Mouse (Mus musculus) cerebellum, postnatal 4 days (tissue): ENCODE results near the gene Stpg3.

Experiments
- DNase-seq, 2 experiments: peaks; one replicate each; pipeline ENCODE4 v3.0.0; 2022; ENCODE audit warnings: low spot score in 2 of 2, mixed read lengths in 1 of 2

Gene Stpg3

DNA sequence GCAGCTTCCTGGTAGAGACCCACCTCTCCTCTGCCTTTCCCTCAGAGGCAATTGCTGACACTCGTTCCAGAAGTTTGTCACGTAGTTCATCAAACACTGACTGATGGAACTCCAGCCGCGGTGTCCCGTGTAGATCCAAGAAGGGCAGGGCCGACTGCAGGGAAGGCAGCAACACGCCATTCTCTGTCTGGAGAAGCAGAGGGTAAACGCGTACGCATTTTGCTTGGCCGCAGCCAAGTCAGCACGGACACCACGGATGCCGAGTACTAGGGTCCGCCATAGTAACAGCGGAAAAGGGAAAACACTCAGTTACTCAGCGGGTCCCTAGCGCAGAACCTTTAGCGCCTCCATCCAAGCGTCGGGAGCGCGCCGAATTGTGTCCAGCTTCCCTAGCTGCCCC is 3.8 kb downstream of the Stpg3 start:
- DNase-seq = no peak

DNA sequence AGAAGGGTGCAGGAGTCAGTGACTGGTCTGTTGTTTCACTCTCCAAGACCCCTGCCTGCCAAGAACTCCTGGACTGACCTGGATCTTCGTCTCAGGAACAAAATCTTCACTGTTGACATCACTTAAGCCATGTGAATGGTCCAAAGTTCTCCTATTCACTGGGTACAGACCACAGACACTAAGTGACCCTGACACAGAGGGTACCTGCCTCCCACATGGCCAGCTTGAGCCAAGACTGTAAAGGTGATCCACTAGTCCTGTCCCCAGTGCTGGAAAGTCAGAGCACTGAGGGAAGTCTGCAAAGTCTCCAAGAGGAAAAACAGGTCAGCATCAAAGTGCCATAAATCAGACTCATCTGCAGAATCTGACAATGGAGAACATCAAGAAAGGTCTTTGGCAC is 6.8 kb downstream of the Stpg3 start:
- no peak for DNase-seq

DNA sequence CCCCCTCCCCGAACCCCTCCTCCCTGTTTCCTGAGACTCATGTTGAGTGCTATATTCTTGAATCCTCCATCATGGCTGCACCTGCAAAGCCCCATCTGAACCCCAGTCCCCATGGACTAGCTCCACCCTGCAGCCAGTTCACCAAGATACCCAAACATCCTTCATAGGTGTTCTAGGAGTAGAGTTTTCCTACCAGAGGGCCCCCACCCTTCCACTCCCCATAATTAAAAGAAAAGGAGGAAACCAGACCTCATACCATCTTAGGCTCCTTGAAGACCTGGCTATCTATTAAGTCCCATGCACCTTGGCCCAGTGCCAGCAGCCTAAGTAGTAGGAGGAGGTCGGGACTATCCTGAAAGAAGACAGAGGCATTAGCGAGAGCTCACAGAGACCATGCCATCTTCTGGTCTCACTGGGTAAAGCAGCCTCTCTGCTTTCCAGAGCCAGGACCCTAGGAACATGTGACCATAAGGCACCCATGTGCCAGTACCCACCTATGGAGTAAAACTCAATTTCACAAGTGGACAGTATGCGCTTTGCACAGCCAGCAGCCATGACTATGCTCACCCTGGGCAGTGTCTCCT is 10.7 kb downstream of the Stpg3 start:
- DNase-seq = no peak

DNA sequence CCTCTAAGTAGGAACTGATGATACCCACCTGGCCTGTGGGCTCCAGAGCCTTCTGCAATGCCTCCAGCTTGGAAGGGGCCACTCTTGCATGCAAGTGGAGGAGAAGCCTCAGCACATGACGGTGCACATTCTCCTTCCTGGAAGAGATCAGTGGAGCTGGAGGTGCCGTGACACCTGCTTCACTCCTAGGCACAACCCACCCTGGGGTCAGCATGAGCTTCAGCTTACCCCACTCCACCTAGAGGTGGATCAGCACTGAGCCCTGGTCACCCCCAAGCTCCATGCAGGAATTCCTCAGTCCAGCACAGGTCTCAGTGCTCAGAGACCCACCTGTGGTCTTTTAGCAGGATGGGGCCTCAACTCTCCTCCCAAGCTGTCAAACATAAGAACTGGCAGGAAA is 13.8 kb downstream of the Stpg3 start:
- DNase-seq = no peak

DNA sequence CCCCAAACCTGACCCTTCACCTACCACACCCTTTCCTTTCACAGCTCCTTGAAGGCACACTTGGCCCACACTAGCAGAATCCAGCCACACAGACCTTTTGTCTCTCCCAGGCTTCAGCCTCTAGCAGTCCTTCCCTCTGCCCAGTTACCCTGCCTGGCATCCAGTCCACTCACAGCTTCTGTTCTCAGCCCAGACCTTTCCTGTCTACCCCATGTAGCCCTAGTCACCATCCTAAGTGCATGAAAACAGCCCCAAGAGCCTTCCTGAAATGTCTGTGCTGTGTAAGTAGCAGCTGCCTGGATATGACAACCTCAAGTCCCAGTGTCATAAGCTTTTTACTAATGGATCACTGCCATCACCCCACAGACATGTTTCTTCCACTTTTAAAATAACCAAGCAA is 16.5 kb downstream of the Stpg3 start:
- no peak for DNase-seq

- DNase-seq = no peak
Measured at GRCm38 (mm10) chr2:25197191-25197590, 17.2 kb downstream of the Stpg3 start.

GRCm38 (mm10) chr2:25196172-25196954 is 18.1 kb downstream of the Stpg3 start, which contains the start of gene Tor4a:
Gene Tor4a, minus strand, starts transcription at chr2:25196886.
- no peak for DNase-seq

DNA sequence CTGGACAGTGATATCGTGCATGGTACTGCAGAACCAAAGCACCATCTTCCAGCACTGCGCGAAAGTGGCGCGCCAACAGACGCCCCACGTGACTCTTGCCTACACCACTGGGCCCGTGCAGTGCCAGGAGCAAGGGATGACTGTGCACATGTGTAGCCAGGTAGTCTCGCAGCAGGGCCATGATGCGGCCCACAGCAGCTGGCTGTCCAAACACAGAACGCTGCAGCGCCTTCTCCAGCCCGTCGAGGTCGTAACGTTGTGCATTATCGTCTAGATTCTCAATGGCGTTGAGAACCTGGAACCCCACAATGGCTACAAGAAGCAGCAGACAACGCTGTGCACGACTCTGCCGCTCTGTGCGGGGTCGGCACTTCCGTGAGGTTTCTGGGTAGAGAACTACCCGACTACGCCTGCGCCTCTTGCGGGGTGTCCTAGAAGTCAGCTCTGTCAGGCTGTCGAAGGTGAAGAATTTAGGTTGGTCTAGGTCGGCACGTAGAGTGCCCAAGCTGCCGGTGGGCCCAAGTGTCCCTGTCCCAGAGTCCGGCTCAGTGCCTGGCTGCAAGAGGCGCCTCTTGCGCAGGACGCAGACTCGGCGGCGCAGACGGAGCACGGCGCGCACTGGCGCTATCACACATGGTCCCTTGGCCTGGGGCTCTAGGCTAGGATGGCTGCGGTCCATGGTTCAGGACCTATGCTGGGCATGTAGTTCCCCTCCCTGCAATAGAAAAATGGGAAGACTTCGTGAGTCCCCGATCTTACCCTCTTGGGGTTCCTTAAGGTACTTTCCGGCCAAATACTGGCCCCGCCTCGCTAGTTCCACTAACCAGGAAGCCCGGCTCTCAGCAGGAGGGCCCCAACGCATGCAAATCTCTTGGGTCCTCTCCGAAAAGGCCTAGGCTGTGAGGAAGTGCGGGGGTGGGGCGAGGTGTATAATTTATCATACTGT is 19.0 kb downstream of the Stpg3 start:
- DNase-seq = no peak

- DNase-seq = no peak
Measured at GRCm38 (mm10) chr2:25194486-25195171, 19.8 kb downstream of the Stpg3 start.

DNA sequence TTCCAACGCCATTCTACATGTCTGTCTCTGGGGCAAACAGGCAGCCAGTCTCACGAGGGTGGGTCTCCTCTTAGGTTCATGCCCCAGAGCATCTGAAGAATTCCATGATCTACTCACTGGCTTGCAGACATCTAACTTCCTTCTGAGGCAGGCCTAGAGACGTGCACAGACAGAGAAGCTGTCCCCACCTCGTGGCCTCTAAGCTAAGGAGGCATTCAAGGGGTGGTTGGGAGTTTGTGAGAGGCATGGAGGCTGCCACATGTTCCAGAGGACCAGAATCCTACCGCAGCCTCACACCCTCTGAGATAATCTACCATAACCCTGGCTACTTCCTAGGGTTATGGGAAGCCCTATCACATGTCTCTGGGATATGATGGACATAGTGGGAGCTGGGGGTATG is 20.4 kb downstream of the Stpg3 start:
- DNase-seq = no peak

DNA sequence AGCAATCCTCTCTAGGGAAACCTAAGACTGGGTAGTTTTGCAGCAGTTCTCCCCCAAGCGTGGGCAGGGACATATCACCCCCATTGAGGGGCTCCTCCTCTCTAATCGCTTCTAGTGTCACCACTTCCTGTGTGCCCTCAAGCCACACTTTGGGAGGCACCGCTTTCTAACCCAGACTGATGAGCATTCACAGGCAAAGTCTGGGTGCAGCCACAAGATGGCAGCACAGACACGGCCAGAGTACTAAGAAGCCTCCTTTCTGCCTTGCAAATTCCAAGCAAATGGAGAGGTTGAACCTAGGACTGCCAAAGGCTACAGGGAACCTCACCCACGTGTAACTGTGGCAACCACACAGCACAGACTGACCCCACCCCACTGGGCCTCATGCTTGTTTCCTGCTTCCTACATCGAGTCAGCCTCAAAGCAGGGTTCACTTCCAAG is 21.1 kb downstream of the Stpg3 start:
- DNase-seq = peak; percentile 70 to 83

GRCm38 (mm10) chr2:25187841-25188240 is 26.6 kb downstream of the Stpg3 start:
- DNase-seq = no peak

DNA sequence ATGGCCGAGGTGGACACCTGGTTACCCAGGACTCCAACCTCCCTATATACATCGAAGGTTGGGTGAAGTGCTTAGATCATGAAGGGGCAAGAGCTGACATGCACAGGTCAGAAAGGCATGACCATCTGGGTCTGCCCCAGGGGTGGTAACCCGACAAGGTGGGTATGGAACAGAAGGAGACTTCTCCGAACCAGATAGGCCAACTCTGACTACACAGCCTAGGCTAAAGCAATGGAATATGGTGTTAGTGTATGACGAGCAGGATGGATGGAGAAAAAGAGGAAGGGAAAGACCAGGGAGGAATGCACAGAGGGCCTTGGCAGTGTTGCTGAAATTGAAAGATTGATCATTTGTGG is 27.9 kb downstream of the Stpg3 start:
- no peak for DNase-seq

GRCm38 (mm10) chr2:25185625-25186574 is 28.5 kb downstream of the Stpg3 start:
- peak in 1 of 2 experiments; percentile 58 for DNase-seq

GRCm38 (mm10) chr2:25184496-25184895 is 29.9 kb downstream of the Stpg3 start:
- no peak for DNase-seq

DNA sequence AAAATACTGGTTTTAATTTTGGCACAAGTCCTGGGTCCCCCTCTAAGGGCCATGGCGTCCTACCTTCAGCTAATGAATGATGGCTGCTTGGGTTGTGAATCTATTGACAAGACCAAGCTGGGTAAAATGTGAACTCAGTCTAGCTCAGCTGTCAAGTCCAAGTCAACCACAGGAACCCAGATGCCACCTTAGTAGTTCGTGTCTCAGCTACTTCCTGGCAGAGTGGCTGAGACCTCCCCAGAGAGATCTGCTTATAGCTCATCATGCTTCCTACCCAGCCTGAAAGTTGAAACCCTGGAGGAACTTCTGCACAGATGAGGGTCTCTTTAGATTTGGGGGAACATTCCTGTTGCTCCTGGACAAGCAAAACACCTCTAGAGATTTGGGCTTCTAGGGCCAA is 31.1 kb downstream of the Stpg3 start:
- no peak for DNase-seq

DNA sequence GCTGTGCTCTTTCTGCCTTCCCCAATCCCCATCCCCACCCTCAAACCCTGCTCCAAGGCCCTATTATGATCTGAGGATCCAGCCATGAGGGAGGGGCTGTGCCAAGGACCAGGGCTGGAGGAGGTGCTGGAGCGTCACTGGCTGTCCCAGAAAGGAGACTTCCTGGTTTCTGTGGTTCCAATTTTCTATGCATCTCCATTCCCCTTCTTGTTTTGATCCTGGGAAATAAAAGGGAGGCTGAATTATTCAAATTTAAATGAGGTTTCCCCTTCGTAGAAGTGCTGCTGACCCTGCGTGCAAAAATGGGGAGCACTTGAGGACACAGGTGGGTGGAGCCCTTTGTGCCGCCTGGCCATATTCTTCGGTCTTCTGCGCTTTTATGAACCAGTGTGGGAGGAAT is 31.8 kb downstream of the Stpg3 start:
- no peak for DNase-seq

DNA sequence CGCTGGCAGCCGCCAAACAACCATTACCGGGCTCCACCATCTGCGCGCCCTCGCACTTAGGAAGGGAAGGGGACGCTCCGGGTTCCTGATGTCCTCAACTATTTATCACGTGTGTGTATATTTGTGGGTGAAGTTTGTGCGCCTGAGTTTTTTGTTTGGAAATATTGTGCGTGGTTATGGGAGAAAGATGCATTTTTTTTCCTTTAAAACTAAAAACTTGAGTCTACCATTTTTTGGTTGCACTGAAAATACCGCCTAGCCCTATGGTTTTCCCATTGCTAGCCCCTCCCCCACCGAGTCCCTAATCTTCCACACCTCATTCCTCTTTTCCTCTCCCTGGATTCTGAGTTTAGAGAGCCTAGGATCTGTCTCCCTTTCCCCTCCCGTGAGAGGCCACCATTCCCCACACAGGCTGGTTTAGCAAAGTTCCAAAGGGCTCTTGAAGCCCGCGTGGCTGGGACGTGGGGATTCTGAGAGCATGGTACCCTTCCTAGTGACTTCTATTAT is 32.5 kb downstream of the Stpg3 start:
- no peak for DNase-seq

- peak in 1 of 2 experiments; percentile 52 for DNase-seq
Measured at GRCm38 (mm10) chr2:25180973-25181890, 33.2 kb downstream of the Stpg3 start.
